Mouse (Mus musculus): ENCODE measurements around the gene Pald1.

DNA sequence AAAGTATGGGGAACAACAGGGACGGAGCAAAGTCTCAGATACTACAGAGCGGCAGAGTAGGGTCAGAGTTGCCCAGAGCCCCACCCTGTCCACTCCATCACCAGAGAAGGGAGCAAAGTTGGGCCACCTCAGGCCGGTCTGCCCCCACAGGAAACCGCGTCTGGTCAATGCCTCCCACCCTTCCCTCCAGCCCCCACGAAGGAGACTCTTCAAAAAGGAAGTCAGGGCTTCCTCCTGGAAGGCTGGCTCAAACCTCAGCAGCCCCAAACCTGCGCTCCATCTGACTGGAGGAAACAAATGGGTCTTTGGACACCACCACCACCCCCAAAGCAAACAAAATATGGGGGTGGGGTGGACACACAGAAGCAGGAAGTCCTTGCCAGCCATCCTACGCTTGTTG is 1.5 kb downstream of the Pald1 start:
- TF ChIP-seq POLR2A (IDR thresholded peaks at IDR 0.05; ENCODE audit: insufficient read depth, low read length) (no peak), CTCF (IDR thresholded peaks at IDR 0.05; ENCODE audit: low read depth, low read length) (no peak)

Measured in ES-Bruce4 (cell line).